Mouse (Mus musculus) myocyte (in vitro differentiated cells): ENCODE measurements around the gene Cdyl2. TPM values are rescaled to one million over a fixed set of nuclear protein-coding genes. Genes with fewer than 3 reads are reported as not detected.

Experiments used
- H3K27me3 ChIP-seq: one replicate; pipeline ENCODE4 v1.6.1; 2011; ENCODE audit not compliant: control insufficient read depth, insufficient read depth, insufficient read length
- H3K36me3 ChIP-seq: one replicate; pipeline ENCODE4 v1.6.1; 2011; ENCODE audit not compliant: control insufficient read depth, insufficient read depth
- H3K4me2 ChIP-seq: one replicate; pipeline ENCODE4 v1.6.1; 2011; ENCODE audit warnings: low read depth, control low read depth
- H3K4me3 ChIP-seq: one replicate; pipeline ENCODE4 v1.5.1; 2011; ENCODE audit warnings: mild to moderate bottlenecking, control low read depth, moderate library complexity
- H3K79me2 ChIP-seq: one replicate; pipeline ENCODE4 v1.6.1; 2011; ENCODE audit not compliant: control insufficient read depth, insufficient read depth
- H3ac ChIP-seq: one replicate; pipeline ENCODE4 v1.6.1; 2011; ENCODE audit not compliant: control insufficient read depth, insufficient read length
- CEBPB ChIP-seq: IDR thresholded peaks from 2 replicates; pipeline ENCODE4 v1.6.1; 2011; ENCODE audit warnings: mild to moderate bottlenecking, moderate library complexity; ENCODE audit not compliant: poor library complexity, insufficient read depth, severe bottlenecking
- E2F4 ChIP-seq: IDR thresholded peaks from one replicate; pipeline ENCODE4 v1.6.1; 2011; ENCODE audit warnings: mild to moderate bottlenecking, control low read depth, moderate library complexity; ENCODE audit not compliant: insufficient read depth
- MAX ChIP-seq: IDR thresholded peaks from one replicate; pipeline ENCODE4 v1.6.1; 2011; ENCODE audit warnings: low read depth, mild to moderate bottlenecking, control low read depth
- MYOD1 ChIP-seq, 3 experiments: IDR thresholded peaks; one replicate each; pipeline ENCODE4 v1.6.1; 2011; ENCODE audit warnings: control low read depth in 2 of 3, low read depth in 2 of 3, mild to moderate bottlenecking in 2 of 3, moderate library complexity in 1 of 3; ENCODE audit not compliant: insufficient read length in 2 of 3, control insufficient read depth in 1 of 3
- MYOG ChIP-seq, 3 experiments: IDR thresholded peaks; one replicate each; pipeline ENCODE4 v1.6.1; 2011; ENCODE audit warnings: control low read depth in 2 of 3, low read depth in 2 of 3, mild to moderate bottlenecking in 2 of 3; ENCODE audit not compliant: insufficient read length in 2 of 3, control insufficient read depth in 1 of 3, insufficient read depth in 1 of 3
- POLR2A ChIP-seq: IDR thresholded peaks from one replicate; pipeline ENCODE4 v1.6.1; 2011; ENCODE audit warnings: low read depth, mild to moderate bottlenecking, control low read depth, moderate library complexity; ENCODE audit not compliant: insufficient read length
- POLR2AphosphoS2 ChIP-seq: IDR thresholded peaks from one replicate; pipeline ENCODE4 v1.6.1; 2011; ENCODE audit warnings: low read depth, control low read depth; ENCODE audit not compliant: insufficient read length
- REST ChIP-seq: IDR thresholded peaks from one replicate; pipeline ENCODE4 v1.6.1; 2011; ENCODE audit warnings: mild to moderate bottlenecking, control low read depth, moderate library complexity; ENCODE audit not compliant: insufficient read depth, insufficient read length
- SRF ChIP-seq: IDR thresholded peaks from one replicate; pipeline ENCODE4 v1.6.1; 2011; ENCODE audit warnings: low read depth; ENCODE audit not compliant: control insufficient read depth, insufficient read length
- TCF12 ChIP-seq: IDR thresholded peaks from one replicate; pipeline ENCODE4 v1.6.1; 2011; ENCODE audit warnings: mild to moderate bottlenecking, control low read depth; ENCODE audit not compliant: poor library complexity, insufficient read depth, severe bottlenecking
- TCF3 ChIP-seq: IDR thresholded peaks from one replicate; pipeline ENCODE4 v1.6.1; 2011; ENCODE audit warnings: low read depth, control low read depth; ENCODE audit not compliant: insufficient read length
- USF1 ChIP-seq: IDR thresholded peaks from one replicate; pipeline ENCODE4 v1.6.1; 2011; ENCODE audit warnings: low read depth, mild to moderate bottlenecking, control low read depth, moderate library complexity
- polyA plus RNA-seq: library from polyadenylated mRNA; unstranded; fragments of >200 nt; fragmentation: generic; extraction: Trizol; gene quantifications from one replicate; pipeline ENCODE4 v1.2.1, GENCODE M21; 2012; ENCODE audit warnings: missing spikeins

Cdyl2 gene
- polyA plus RNA-seq, 1 experiment, result 0.96 TPM

DNA sequence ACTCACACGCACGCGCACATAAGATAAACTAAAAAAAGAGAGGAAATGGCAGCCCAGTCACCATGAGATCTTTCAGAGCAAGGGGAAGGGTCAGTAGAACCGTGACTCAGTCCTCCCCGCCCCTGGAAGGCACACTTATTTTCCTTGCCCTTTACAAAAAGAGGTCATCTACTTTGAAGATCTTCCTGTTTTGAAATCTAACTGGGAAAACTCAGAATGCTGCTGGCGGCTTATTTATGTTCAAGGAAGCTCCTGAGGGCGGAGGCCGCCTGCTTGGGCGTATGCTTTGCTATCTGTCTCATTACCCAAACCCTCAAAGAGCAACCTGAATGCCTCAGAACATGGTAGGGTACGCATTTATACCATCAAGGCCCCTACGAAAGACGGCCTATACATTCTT lies 38.0 kb upstream of the Cdyl2 start:
- no peaks in the 10 kb centered on the region for H3K79me2 ChIP-seq
- H3K4me2 ChIP-seq, result no peak overlapping the region
- H3K36me3 ChIP-seq, result no peaks in the 10 kb centered on the region
- no peak overlapping the region for H3ac ChIP-seq
- H3K4me3 ChIP-seq, result no peak overlapping the region
- TF ChIP-seq MYOG (IDR thresholded peaks at IDR 0.05; ENCODE audit: control insufficient read depth in 1 of 3, insufficient read depth in 1 of 3, insufficient read length in 2 of 3, low read depth in 2 of 3) (no peak), TCF3 (no peak), POLR2AphosphoS2 (no peak), REST (no peak), USF1 (no peak), TCF12 (no peak), SRF (no peak), E2F4 (no peak), MYOD1 (IDR thresholded peaks at IDR 0.05; ENCODE audit: control insufficient read depth in 1 of 3, insufficient read length in 2 of 3, low read depth in 2 of 3) (no peak), MAX (no peak), POLR2A (no peak)
- no peaks in the 10 kb centered on the region for H3K27me3 ChIP-seq

DNA sequence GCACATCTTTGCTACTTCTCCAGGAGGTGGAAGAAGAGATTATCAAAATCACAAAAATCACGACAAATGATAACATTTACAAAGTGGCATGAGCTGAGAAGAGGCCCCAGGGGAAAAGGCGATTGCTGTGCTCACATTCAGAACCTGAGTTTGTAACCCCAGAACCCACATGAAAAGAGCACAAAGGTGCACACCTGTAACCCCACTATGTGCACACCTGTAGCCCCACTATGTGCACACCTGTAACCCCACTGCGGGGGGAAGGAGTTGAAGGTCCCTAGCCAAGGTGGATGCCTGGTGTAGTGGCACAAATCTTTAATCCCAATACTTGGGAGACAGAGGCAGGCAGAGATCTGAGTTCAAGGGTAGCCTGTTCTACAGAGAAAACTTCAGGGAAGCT lies 23.4 kb upstream of the Cdyl2 start:
- Histone ChIP-seq H3K27me3 (no peaks in the 10 kb centered on the region), H3K36me3 (no peaks in the 10 kb centered on the region), H3ac (no peak overlapping the region), H3K79me2 (no peaks in the 10 kb centered on the region), H3K4me3 (no peak overlapping the region), H3K4me2 (no peak overlapping the region)
- TF ChIP-seq SRF (no peak), E2F4 (no peak), POLR2AphosphoS2 (no peak), MYOD1 (IDR thresholded peaks at IDR 0.05; ENCODE audit: control insufficient read depth in 1 of 3, insufficient read length in 2 of 3, low read depth in 2 of 3) (no peak), MYOG (IDR thresholded peaks at IDR 0.05; ENCODE audit: control insufficient read depth in 1 of 3, insufficient read depth in 1 of 3, insufficient read length in 2 of 3, low read depth in 2 of 3) (no peak), TCF3 (no peak), REST (no peak), TCF12 (no peak), POLR2A (no peak), USF1 (no peak), MAX (no peak), CEBPB (no peak)

DNA sequence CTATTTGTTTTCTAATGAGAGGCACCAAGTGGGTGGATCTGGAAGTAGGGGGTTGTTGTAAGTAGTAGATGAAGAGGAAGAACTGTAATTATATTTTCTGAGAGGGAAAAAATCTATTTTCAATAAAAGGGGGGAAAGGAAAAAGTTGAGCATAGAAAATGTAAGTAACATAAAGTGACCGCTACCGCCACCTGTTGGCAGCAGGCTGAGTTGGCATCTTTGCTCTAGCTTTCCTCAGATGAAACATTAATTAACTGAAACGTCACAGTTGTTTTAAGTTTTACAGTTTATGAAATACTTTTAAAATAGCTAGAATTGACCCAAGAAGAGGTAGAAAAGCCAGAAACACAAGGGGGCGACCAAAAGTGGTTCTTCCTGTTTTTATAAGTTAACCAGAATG lies 22.8 kb upstream of the Cdyl2 start:
- H3ac ChIP-seq, result no peak overlapping the region
- no peak overlapping the region for H3K4me2 ChIP-seq
- H3K79me2 ChIP-seq, result no peaks in the 10 kb centered on the region
- TF ChIP-seq POLR2A (no peak), CEBPB (no peak), USF1 (no peak), REST (no peak), SRF (no peak), TCF3 (no peak), E2F4 (no peak), MYOG (IDR thresholded peaks at IDR 0.05; ENCODE audit: control insufficient read depth in 1 of 3, insufficient read depth in 1 of 3, insufficient read length in 2 of 3, low read depth in 2 of 3) (no peak), POLR2AphosphoS2 (no peak), MAX (no peak), TCF12 (no peak), MYOD1 (IDR thresholded peaks at IDR 0.05; ENCODE audit: control insufficient read depth in 1 of 3, insufficient read length in 2 of 3, low read depth in 2 of 3) (no peak)
- no peak overlapping the region for H3K4me3 ChIP-seq
- no peaks in the 10 kb centered on the region for H3K36me3 ChIP-seq
- no peaks in the 10 kb centered on the region for H3K27me3 ChIP-seq

DNA sequence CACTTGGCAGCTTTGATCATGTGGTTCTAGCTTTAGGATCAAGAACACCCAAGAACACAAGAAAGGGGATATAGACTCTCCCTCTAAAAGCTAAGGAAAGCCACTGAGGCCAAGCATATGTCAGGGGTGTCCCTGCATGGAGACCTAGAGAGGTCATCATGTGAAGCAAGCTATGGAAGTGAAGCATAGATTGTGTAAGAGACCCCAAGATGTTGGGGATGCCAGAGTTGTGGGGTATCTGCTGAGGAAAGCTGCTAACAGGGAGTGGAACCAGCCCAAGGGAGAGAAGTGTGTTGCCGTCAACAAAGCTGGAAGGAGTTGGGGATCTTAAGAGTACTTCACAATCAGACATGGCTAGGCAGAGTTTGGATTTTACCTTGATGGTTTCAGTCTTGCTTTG lies 7.9 kb upstream of the Cdyl2 start:
- H3K4me3 ChIP-seq, result no peak overlapping the region
- H3K4me2 ChIP-seq, result no peak overlapping the region
- H3K79me2 ChIP-seq, result no peaks in the 10 kb centered on the region
- no peaks in the 10 kb centered on the region for H3K36me3 ChIP-seq
- H3ac ChIP-seq, result no peak overlapping the region
- no peak for TF ChIP-seq TCF3
- TF ChIP-seq CEBPB, result no peak
- no peak for TF ChIP-seq MAX
- no peak for TF ChIP-seq E2F4
- TF ChIP-seq TCF12, result no peak
- no peak for TF ChIP-seq MYOD1 (IDR thresholded peaks at IDR 0.05; ENCODE audit: control insufficient read depth in 1 of 3, insufficient read length in 2 of 3, low read depth in 2 of 3)
- no peak for TF ChIP-seq POLR2AphosphoS2
- no peak for TF ChIP-seq POLR2A
- TF ChIP-seq REST, result no peak
- no peak for TF ChIP-seq SRF
- TF ChIP-seq MYOG (IDR thresholded peaks at IDR 0.05; ENCODE audit: control insufficient read depth in 1 of 3, insufficient read depth in 1 of 3, insufficient read length in 2 of 3, low read depth in 2 of 3), result no peak
- no peak for TF ChIP-seq USF1
- no peaks in the 10 kb centered on the region for H3K27me3 ChIP-seq

DNA sequence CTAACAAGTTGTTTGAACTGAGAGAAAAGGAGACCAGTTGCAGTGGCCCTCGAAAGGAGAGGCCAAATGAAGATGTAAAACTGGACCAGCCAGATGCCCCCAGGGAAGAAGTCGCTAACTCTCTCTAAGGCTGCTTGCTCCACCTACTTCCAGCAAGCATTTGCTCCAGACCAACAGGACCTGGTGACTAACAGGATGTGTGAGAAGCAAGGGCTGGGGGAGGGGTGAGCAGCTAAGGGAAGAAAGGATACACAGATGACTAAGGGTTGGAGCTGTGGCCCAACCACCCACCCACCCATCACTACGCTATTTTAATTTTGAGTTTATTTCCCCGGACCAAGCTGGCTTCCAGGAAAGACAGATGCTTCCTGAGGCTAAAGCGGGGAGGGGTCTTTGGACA lies 2.5 kb upstream of the Cdyl2 start:
- Histone ChIP-seq H3K79me2 (no peaks in the 10 kb centered on the region), H3K4me2 (no peak overlapping the region), H3K36me3 (no peaks in the 10 kb centered on the region), H3K27me3 (no peaks in the 10 kb centered on the region), H3K4me3 (no peak overlapping the region), H3ac (no peak overlapping the region)
- no peak for TF ChIP-seq USF1
- TF ChIP-seq TCF3, result no peak
- TF ChIP-seq REST, result no peak
- no peak for TF ChIP-seq MYOG (IDR thresholded peaks at IDR 0.05; ENCODE audit: control insufficient read depth in 1 of 3, insufficient read depth in 1 of 3, insufficient read length in 2 of 3, low read depth in 2 of 3)
- TF ChIP-seq POLR2AphosphoS2, result no peak
- TF ChIP-seq CEBPB, result no peak
- TF ChIP-seq SRF, result no peak
